Mouse (Mus musculus) heart, adult 2 months (tissue): ENCODE data around the gene Paf1. TPM values are rescaled to one million over a fixed set of nuclear protein-coding genes. Genes with fewer than 3 reads are reported as not detected.

ENCODE experiments used
- DNase-seq, 2 experiments: peaks; one replicate each; pipeline ENCODE4 v3.0.0; 2021
- H3K27ac ChIP-seq: fragments of 200-600 bp; 2 replicates; pipeline ENCODE4 v1.8.1; 2022
- H3K27me3 ChIP-seq: fragments of 200-500 bp; 2 replicates; pipeline ENCODE4 v1.6.1; 2012; ENCODE audit warnings: mild to moderate bottlenecking, low read length, inconsistent platforms, mixed read lengths; ENCODE audit not compliant: control insufficient read depth, insufficient read depth
- H3K36me3 ChIP-seq: fragments of 200-500 bp; 2 replicates; pipeline ENCODE4 v1.6.1; 2012; ENCODE audit warnings: low read length, inconsistent platforms; ENCODE audit not compliant: control insufficient read depth, insufficient read depth
- H3K4me1 ChIP-seq: fragments of 200-500 bp; 2 replicates; pipeline ENCODE4 v1.6.1; 2011; ENCODE audit warnings: low read length; ENCODE audit not compliant: control insufficient read depth, insufficient read depth
- H3K4me3 ChIP-seq: fragments of 200-600 bp; 2 replicates; pipeline ENCODE4 v1.8.1; 2022
- H3K79me2 ChIP-seq: fragments of 200-500 bp; replicated peaks from 2 replicates; pipeline ENCODE4 v1.6.1; 2012; ENCODE audit warnings: mild to moderate bottlenecking, inconsistent platforms, low read length, moderate library complexity, mixed read lengths; ENCODE audit not compliant: control insufficient read depth, insufficient read depth
- H3K9ac ChIP-seq: fragments of 200-500 bp; 2 replicates; pipeline ENCODE4 v1.6.1; 2012; ENCODE audit warnings: low read depth, mild to moderate bottlenecking, control low read depth, inconsistent platforms, low read length, mixed read lengths
- CTCF ChIP-seq: fragments of 200-600 bp; IDR thresholded peaks from 2 replicates; pipeline ENCODE4 v1.8.1; 2022; ENCODE audit warnings: antibody characterized with exemption, mild to moderate bottlenecking, moderate library complexity
- EP300 ChIP-seq: fragments of 200-500 bp; IDR thresholded peaks from 2 replicates; pipeline ENCODE4 v1.6.1; 2011; ENCODE audit warnings: low read depth, low read length, control low read depth; ENCODE audit not compliant: insufficient read depth
- POLR2A ChIP-seq: fragments of 200-500 bp; IDR thresholded peaks from 2 replicates; pipeline ENCODE4 v1.6.1; 2011; ENCODE audit warnings: mild to moderate bottlenecking, low read depth, low read length, control low read depth; ENCODE audit not compliant: insufficient read depth
- WGBS: fragments of 180-500 bp; shearing (Covaris S2); methylation state at CpG from one replicate; pipeline ENCODE4 v1.1.7; 2018; 5-methylcytosine and 5-hydroxymethylcytosine counted together
- intact Hi-C: fragments of 180-260 bp; cut with DNase I; formaldehyde crosslinking; loops from one replicate; pipeline ENCODE4 v1.15.1; 2025
- polyA plus RNA-seq: library from polyadenylated mRNA; depleted of rRNA; stranded (reverse); fragments of >200 nt; gene quantifications from 2 replicates; pipeline ENCODE4 v1.2.3, GENCODE M21; 2012
- total RNA-seq, 2 experiments: library from RNA; stranded (reverse); gene quantifications; 2 replicates each; pipeline ENCODE4 v1.2.3; 2021

Paf1 gene
- total and polyA plus RNA-seq, 3 experiments, result 41.3 to 67.0 (median 42.1) TPM

DNA sequence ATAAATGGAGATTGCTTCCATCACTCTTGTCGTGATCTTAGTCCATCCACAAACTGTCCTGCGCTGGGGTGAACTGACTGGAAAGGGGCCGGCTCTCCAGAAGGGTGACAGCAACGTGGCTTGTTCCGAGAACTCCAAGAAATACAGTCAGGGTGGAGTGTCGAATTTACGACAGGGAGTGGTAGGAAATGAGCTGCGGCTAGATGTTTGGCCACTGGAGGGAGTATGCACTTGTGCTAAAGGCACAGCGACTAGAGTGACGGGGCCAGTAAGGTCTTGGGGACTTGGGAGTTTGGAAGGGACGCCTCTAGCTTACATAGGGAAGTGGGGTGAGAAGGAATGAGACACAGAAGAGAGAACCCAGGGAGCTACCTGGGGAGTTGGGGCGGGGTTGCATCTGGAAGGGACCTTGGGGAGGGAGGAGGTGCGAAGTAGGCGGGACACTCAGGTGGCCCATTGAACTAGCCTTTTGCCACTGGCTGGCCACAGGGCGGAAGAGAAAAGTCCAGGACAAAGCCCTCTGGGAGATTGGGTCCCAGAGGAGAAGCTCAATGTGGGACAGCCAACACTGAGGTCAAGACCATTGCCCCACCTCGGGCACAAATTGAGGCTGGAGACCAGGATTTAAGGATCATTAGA is 44.3 kb downstream of the Paf1 start, which contains the start of gene Gmfg:
Gene Gmfg, plus strand, starts transcription at position 516 of the 639 bp plus-strand sequence.
- Histone ChIP-seq H3K79me2 (peaks cover 6% of the 10 kb centered on the region), H3K27ac (peak within 1 kb of the TSS; percentile 78), H3K4me3 (peak within 1 kb of the TSS; percentile 66), H3K36me3 (peaks cover 24% of the 10 kb centered on the region), H3K9ac (peak within 1 kb of the TSS; percentile 71), H3K4me1 (peaks cover 2% of the 10 kb centered on the region), H3K27me3 (no peaks in the 10 kb centered on the region)
- intact Hi-C loops, result no loop called here
- DNase-seq, result peak in 1 of 2 experiments; percentile 87
- 4% methylated on average over 16 of the region's 16 CpGs for WGBS
- TF ChIP-seq EP300, result no peak
- TF ChIP-seq CTCF, result peak; percentile 51

DNA sequence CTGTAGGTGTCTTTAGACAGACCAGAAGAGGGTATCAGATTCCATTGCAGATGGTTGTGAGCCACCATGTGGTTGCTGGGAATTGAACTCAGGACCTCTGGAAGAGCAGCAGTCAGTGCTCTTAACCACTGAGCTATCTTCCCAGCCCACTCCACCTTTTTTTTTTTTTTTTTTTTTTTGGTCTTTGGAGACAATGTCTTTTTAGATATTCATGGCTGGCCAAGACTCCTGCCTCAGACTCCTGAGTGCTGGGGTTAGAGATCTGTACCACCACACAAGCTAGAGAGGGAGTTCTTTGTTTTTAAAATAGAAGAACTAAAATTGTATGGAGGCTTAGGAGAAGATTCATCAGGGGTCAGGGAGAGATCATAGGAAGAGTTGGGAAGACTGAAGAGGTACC is 45.2 kb downstream of the Paf1 start:
- H3K79me2 ChIP-seq, result peaks cover 5% of the 10 kb centered on the region
- TF ChIP-seq POLR2A, result no peak
- TF ChIP-seq EP300, result no peak
- no peak for TF ChIP-seq CTCF
- intact Hi-C loops, result no loop called here
- H3K9ac ChIP-seq, result no peak overlapping the region
- H3K36me3 ChIP-seq, result peaks cover 15% of the 10 kb centered on the region
- peaks cover 2% of the 10 kb centered on the region for H3K4me1 ChIP-seq
- no peak overlapping the region for H3K27ac ChIP-seq
- no peak for DNase-seq
- H3K4me3 ChIP-seq, result no peak overlapping the region
- no peaks in the 10 kb centered on the region for H3K27me3 ChIP-seq

DNA sequence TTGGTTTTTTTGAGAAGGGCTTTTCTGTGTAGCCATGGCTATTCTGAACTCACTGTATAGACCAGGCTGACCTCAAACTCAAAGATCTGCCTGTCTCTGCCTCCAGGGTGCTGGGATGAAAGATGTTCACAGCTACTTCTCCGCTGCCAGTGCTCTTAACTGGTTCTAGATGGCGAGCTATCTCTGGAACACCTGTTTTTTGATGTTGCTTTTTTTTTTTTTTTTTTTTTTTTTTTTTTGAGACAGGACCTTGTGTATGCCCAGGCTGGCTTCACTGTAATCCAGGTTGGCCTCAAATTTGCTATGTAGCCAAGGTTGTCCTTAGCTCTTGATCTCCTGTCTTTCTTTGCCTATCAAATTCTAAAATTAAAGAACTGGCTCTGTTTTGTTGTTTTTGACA is 46.0 kb downstream of the Paf1 start:
- 96% methylated on average over 2 of the region's 2 CpGs for WGBS
- no peak overlapping the region for H3K9ac ChIP-seq
- no peak for TF ChIP-seq EP300

DNA sequence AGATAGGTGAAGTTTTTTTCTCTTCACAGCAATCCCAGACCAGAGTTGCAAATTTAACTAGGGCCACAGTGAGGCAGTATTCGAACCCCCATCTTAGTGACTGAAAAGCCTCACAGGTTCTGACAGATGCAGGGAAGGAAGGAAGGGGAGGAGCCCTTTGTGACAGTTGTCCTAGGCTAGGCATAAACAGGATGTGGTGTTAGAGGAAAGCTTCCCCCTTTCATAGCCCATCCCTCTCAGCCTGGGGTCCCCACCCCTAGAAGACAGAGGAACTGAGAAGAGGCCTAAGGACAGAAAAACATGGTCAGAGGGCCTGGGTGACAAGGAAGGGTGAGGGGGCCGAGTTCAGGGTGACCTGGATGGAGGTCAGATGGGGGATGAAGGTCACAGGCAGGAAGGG is 48.0 kb downstream of the Paf1 start:
- DNase-seq, result peak; percentile 50 to 74
- no peaks in the 10 kb centered on the region for H3K27me3 ChIP-seq
- no peaks in the 10 kb centered on the region for H3K36me3 ChIP-seq
- H3K27ac ChIP-seq, result peak overlapping the region; percentile 59
- TF ChIP-seq POLR2A (peak; percentile 55), EP300 (no peak)
- intact Hi-C loops, result no loop called here
- H3K79me2 ChIP-seq, result no peaks in the 10 kb centered on the region
- H3K4me3 ChIP-seq, result no peak overlapping the region
- 37% methylated on average over 2 of the region's 2 CpGs for WGBS
- H3K9ac ChIP-seq, result peak overlapping the region; percentile 47; the same call in 1 of the 2 replicates
- H3K4me1 ChIP-seq, result no peaks in the 10 kb centered on the region; the same call in none of the 2 replicates

More for the DNA sequence above, 46.0 kb downstream of the Paf1 start:
- DNase-seq, result no peak
- Histone ChIP-seq H3K27me3 (no peaks in the 10 kb centered on the region), H3K27ac (no peak overlapping the region), H3K4me1 (no peaks in the 10 kb centered on the region; the same call in none of the 2 replicates), H3K36me3 (peaks cover 11% of the 10 kb centered on the region), H3K79me2 (peaks cover 2% of the 10 kb centered on the region; the same call in 1 of the 2 replicates), H3K4me3 (no peak overlapping the region)
- intact Hi-C loops, result no loop called here

DNA sequence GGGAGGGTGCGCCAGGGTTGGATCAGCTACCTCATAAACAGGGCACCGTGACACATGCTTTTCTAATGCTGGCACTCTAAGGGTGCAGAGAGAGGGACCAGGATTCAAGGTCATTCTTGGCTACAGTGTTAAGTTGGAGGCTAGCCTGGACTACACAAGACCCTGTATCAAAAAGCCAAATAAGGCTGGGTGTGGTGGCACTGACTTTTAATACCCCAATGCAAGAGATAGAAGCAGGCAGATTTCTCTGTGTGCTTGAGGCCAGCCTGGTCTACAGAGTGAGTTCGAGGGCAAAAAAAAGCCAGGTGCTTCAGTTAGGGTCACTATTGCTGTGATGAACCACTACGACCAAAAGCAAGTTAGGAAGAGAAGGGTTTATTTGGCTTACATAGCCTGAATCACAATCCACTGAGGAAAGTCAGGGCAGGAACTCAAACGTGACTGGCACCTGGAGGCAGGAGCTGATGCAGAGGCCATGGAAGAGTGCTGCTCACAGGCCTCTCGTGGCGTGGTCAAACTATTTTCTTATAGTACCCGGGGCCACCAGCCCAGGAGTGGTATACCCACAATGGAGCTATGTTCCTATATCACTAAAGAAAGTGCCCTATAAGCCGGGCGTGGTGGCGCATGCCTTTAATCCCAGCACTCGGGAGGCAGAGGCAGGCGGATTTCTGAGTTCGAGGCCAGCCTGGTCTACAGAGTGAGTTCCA is 49.2 kb downstream of the Paf1 start:
- 86% methylated on average over 14 of the region's 14 CpGs for WGBS
- TF ChIP-seq CTCF (no peak), POLR2A (no peak), EP300 (no peak)
- no peaks in the 10 kb centered on the region for H3K36me3 ChIP-seq
- H3K4me1 ChIP-seq, result no peaks in the 10 kb centered on the region; the same call in none of the 2 replicates
- intact Hi-C loops, result no loop called here
- DNase-seq, result no peak
- peak overlapping the region; percentile 17; the same call in 1 of the 2 replicates for H3K27ac ChIP-seq
- H3K79me2 ChIP-seq, result no peaks in the 10 kb centered on the region
- H3K27me3 ChIP-seq, result no peaks in the 10 kb centered on the region
- H3K9ac ChIP-seq, result no peak overlapping the region; the same call in 1 of the 2 replicates
- no peak overlapping the region for H3K4me3 ChIP-seq

DNA sequence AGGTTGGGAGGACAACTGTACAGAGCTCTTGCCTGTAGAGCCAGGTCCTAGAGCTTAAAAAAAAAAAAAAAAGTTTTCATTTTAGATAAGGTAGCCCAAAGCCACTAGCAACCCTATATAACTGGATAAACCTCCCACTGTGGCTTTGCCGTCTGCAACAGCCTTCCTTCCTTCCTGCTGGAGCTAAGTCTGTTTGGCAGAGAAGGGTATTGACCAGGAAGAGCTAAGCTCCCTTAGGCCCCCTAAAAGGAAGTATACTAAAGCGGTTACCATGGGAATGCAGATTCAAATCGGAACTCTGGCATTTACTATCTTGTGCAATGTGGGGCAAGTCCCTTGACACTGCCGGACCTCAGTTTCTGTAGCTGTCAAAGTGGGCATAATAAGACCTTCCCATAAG is 49.9 kb downstream of the Paf1 start:
- H3K4me1 ChIP-seq, result no peaks in the 10 kb centered on the region; the same call in 1 of the 2 replicates
- H3K27ac ChIP-seq, result no peak overlapping the region
- intact Hi-C loops, result no loop called here
- H3K79me2 ChIP-seq, result no peaks in the 10 kb centered on the region
- no peaks in the 10 kb centered on the region for H3K27me3 ChIP-seq
- WGBS, result 23% methylated on average over 4 of the region's 4 CpGs
- H3K4me3 ChIP-seq, result no peak overlapping the region
- H3K36me3 ChIP-seq, result no peaks in the 10 kb centered on the region
- TF ChIP-seq POLR2A (no peak), EP300 (no peak), CTCF (no peak)
- no peak overlapping the region for H3K9ac ChIP-seq
- DNase-seq, result peak in 1 of 2 experiments; percentile 45
